Mouse (Mus musculus) kidney, adult 11 months (tissue): Measurements from ENCODE around the gene Tcfl5.

Source experiments
- DNase-seq: peaks from one replicate; pipeline ENCODE4 v3.0.0; 2022

Gene Tcfl5

DNA sequence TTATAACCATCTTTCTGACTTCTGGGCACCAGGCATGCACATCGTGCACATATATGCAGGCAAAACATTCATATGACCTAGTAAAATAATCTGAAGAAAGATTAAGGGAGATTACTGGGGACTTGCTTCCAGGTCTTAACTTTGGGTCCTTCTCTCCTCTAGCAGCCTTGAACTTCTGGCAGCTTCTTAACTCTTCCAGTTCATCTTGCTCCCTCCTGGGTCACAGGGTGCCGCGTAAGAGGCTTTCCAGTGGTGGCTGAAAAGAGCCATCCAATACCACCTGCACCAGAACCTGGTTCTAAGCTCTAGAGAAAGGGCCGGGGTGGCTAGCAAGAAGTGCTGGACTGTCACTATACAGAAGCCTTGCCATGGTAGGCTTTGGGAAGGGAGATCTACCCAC, 45.0 kb downstream of the Tcfl5 start, which contains the start of gene Col9a3:
Col9a3 (plus strand) TSS at position 301 of the 400 bp plus-strand sequence.
- DNase-seq: no peak

DNA sequence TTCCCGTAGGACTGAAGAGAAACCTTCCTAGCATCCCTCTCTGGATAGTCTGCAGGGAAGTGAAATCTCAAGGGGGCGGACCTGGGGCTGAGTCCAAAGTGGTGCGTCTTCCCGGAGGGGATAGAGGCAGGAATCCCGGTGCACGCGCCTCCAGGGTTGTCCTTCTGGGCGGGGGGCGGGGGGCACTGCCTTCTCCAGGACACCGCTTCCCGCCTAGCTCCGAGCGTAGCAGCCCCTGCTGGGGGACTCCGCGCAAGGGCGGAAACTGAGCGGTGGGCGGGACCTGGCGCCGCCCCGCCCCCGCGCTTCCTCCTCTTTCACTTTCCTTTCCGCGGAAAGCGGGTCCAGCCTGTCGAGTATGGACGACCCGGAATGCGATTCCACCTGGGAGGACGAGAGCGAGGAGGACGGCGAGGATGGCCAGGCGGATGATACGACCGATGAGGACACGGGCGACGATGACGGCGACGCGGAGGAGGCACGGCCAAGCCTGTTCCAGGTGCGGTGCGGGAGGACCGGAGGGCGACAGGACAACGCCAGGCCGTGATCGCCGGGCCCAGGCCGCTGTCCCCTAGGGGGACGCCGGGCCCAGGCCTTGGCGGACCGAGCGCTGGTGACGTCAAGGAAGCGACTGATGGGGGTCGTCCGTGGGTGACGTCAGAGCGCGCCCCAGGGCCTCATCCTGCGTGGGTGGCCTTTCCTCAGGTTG, 53.2 kb downstream of the Tcfl5 start, which contains the start of gene Ogfr:
Ogfr (plus strand) TSS at position 123 of the 709 bp plus-strand sequence.
- peak; percentile 75 for DNase-seq

DNA sequence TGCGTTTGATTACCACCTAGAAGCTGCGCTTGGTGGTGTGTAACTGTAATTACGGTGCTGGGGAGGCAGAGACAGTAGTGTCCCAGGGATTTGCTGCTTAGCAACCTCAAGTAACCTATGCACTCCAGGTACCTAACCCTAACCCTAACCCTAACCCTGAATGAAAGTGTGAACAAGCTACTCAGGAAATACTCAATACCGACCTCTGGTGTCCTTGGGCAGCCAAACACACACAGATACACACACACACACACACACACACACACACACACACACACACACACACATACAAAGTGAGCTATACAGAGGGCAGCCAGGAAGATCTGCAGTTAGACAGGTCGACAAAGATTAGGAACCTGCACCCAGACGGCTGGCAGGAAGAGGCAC, 53.8 kb downstream of the Tcfl5 start:
- DNase-seq: no peak

DNA sequence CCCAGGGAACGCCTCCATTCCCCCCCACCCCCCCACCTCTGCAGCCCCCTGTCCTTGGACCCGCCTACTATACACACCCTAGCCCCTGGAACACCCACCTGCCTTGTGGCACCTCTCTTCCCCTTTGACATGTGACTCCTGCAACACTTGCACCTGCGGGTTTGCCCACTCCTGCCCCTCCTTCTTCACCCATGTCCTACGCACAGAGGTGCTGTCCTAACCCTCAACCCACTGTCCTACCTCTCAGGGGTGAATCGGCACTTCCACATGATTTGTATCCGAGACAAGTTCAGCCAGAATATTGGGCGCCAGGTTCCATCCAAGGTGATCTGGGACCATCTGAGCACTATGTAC, 59.4 kb downstream of the Tcfl5 start:
- peak; percentile 31 for DNase-seq

DNA sequence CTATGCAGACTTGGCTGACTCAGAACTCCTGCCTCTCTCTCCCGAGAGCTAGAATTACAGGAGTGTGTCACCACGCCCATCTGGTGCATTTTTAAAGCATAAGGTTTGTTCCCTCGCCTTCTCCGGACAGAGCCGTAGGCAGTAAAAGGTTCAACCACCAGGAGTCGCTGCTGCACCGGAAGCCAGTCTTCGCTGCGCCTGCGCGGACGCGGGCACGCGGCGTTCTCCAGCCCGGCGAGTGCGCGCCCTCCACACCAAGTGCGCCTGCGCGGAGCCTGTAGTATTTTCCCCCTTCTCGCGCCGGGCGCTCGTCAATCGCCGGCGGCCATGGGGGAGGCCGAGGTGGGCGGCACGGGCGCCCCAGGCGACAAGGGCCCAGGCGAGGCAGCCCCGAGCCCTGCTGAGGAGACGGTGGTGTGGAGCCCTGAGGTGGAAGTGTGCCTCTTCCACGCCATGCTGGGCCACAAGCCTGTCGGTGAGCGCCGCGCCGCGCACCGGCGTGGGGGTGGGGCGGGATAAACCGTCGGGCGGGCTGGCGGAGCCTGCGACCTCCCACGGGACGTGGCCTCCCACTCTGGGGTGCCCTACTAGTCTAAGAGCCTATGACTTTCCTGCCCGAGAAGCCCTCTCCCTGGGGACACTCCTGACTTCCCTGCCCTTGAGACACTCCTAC, 59.9 kb downstream of the Tcfl5 start:
- DNase-seq: peak; percentile 95

DNA sequence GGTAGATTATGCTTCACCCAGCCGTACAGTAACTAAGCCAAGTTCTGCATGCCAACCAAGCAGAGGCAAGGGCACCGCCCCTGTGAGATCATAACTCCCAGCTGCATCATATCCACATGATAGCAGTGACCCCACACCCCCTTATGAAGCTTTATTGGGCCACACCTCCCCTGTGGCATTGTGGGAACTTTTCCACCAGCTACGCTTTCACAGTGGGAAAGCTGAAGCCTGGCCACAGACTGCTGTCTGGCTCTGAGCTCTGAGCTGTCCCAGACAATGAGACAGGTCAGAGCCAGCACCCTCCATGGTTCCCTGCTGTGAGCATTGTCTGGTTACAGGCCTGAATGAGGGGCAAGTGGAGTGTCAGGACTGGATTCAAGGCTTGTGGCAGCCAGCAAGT, 61.5 kb downstream of the Tcfl5 start, which contains the start of gene Mrgbp:
Mrgbp (plus strand) TSS at position 303 of the 400 bp plus-strand sequence.
- no peak for DNase-seq

DNA sequence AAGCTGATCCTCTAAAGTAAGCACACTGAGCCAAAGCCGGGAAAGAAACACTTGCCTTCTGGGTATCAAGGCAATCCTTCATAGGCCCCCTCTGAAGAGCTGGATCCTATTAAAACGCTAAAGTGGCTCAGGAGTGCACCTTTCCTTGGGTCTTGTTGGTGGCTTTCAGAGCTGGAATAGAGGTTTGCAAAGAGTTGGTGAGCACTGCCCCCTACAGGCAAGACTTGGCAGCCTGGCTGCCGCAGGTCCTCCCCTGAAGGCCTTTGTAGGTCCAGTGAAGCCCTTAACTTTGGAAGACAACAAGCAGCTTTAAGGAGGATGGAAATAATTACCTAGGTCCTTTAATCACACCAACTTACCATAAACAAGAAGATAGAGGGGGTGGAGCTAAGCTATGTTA, 63.8 kb downstream of the Tcfl5 start:
- DNase-seq: peak; percentile 37

DNA sequence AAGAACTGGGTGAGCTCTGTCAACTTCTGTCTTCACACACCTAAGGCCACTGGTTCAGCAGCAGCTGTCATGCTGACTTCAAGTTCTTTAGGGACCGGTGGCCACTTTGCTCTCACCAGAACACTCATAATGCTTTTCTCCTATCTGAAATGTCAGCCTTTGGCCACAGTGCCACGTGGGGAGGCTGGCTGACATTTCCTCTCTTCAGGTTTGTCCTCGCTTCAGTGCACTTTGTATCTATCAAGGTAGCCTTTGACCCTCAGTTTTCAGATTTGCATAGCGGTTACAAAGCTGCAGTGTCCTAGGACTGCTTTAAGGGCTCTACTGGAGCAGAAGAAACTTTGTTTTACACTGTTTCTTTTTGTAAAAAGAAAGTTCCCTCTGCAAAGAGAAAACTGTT, 66.0 kb downstream of the Tcfl5 start:
- DNase-seq: no peak
